Mouse (Mus musculus): Measurements from ENCODE around the gene Fbxo36. TPM values are rescaled to one million over a fixed set of nuclear protein-coding genes. Genes with fewer than 3 reads are reported as not detected.

The Fbxo36 gene
- total and polyA plus RNA-seq, 2 experiments from 2014 or later, result 8.3 to 12.8 TPM

DNA sequence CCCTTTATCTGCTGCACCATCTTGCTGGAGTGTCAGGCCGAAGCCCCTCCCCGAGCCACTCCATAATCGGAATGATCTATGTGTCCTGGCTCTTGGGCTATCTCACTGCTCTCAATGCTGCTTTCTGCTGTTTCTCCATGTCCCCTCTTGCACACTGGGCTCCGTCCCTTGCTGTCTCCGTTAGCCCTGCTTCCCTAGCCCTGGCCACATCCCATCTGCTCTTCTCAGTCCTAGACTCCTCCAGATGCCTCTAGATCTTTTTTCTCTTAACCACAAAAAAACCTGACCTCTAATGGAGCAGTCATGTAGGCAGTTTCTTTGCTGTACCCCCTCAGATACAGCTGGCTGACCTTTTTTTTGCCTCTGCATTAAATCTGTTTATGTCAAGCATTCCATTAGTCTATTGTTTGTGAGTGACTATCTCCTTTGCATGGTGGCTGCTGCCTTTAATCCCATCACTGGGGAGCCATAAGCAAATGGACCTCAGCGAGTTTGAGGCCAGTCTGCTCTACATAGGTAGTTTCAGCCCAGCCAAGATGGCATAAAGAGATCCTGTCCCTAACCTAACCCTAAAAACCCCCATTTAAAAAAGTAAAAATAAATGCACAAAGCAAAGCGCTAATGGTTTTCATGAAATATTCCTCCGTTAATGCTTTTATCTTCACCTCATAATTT lies 49.8 kb downstream of the Fbxo36 start:
- no peaks in the 10 kb centered on the region for H3K36me3 ChIP-seq (replicated peaks; ENCODE audit: control insufficient read depth, insufficient read depth, low read length)
- H3K27ac ChIP-seq (ENCODE audit: low read depth), result no peak overlapping the region
- H3K9me3 ChIP-seq (replicated peaks; ENCODE audit: control insufficient read depth, low read length), result no peaks in the 10 kb centered on the region
- 58% methylated on average over 8 of the region's 8 CpGs for WGBS
- no peaks in the 10 kb centered on the region for H3K27me3 ChIP-seq (ENCODE audit: control insufficient read depth, insufficient read depth, low read length)
- no peak for ATAC-seq (ENCODE audit: insufficient read depth, low read depth)
- no peaks in the 10 kb centered on the region for H3K4me1 ChIP-seq (ENCODE audit: control insufficient read depth, insufficient read depth)
- no peak overlapping the region for H3K9ac ChIP-seq (replicated peaks; ENCODE audit: low read depth, low read length)
- TF ChIP-seq CTCF (IDR thresholded peaks at IDR 0.05; ENCODE audit: low read depth), result no peak
- no peak for TF ChIP-seq EP300 (IDR thresholded peaks at IDR 0.05; ENCODE audit: low read depth)
- DNase-seq (ENCODE audit: low spot score), result no peak
- H3K4me2 ChIP-seq (ENCODE audit: low read depth, low read length), result no peak overlapping the region
- H3K4me3 ChIP-seq (ENCODE audit: low read depth, low read length), result no peak overlapping the region

- WGBS, result 44% methylated on average over 7 of the region's 7 CpGs
- Histone ChIP-seq H3K36me3 (replicated peaks; ENCODE audit: control insufficient read depth, insufficient read depth, low read length) (no peaks in the 10 kb centered on the region), H3K4me2 (ENCODE audit: low read depth, low read length) (no peak overlapping the region), H3K27ac (ENCODE audit: low read depth) (no peak overlapping the region), H3K27me3 (ENCODE audit: control insufficient read depth, insufficient read depth, low read length) (no peaks in the 10 kb centered on the region), H3K9me3 (replicated peaks; ENCODE audit: control insufficient read depth, low read length) (no peaks in the 10 kb centered on the region), H3K4me1 (ENCODE audit: control insufficient read depth, insufficient read depth) (no peaks in the 10 kb centered on the region), H3K4me3 (ENCODE audit: low read depth, low read length) (no peak overlapping the region), H3K9ac (replicated peaks; ENCODE audit: low read depth, low read length) (no peak overlapping the region)
- DNase-seq (ENCODE audit: low spot score) (no peak), ATAC-seq (ENCODE audit: insufficient read depth, low read depth) (no peak)
- TF ChIP-seq CTCF (IDR thresholded peaks at IDR 0.05; ENCODE audit: low read depth) (no peak), EP300 (IDR thresholded peaks at IDR 0.05; ENCODE audit: low read depth) (no peak)
Measured at GRCm38 (mm10) chr1:84890005-84890393, 50.4 kb downstream of the Fbxo36 start.

DNA sequence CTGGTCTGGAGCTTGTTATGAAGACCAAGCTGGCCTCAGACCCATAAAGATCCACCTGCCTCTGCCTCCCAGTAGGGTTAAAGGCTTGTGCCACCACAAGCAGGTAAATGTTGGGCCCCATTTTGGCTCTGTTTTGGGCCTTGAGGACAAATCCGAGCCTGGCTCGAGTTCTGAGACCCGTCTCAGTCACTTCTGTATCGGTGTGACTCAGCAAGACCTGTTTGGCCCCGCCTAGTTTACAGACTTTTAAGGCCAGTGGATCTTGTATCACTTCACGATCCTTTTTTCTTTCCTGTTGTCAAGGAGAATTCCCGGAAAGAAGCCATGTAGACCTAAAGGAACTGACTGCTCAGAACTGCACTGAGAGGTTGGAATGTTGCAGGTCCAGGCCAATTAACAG lies 50.9 kb downstream of the Fbxo36 start:
- ATAC-seq (ENCODE audit: insufficient read depth, low read depth) (no peak), DNase-seq (ENCODE audit: low spot score) (no peak)
- 74% methylated on average over 7 of the region's 7 CpGs for WGBS
- Histone ChIP-seq H3K27ac (ENCODE audit: low read depth) (no peak overlapping the region), H3K9ac (replicated peaks; ENCODE audit: low read depth, low read length) (no peak overlapping the region), H3K4me3 (ENCODE audit: low read depth, low read length) (no peak overlapping the region), H3K9me3 (replicated peaks; ENCODE audit: control insufficient read depth, low read length) (no peaks in the 10 kb centered on the region), H3K4me1 (ENCODE audit: control insufficient read depth, insufficient read depth) (no peaks in the 10 kb centered on the region), H3K27me3 (ENCODE audit: control insufficient read depth, insufficient read depth, low read length) (no peaks in the 10 kb centered on the region), H3K36me3 (replicated peaks; ENCODE audit: control insufficient read depth, insufficient read depth, low read length) (no peaks in the 10 kb centered on the region), H3K4me2 (ENCODE audit: low read depth, low read length) (no peak overlapping the region)
- no peak for TF ChIP-seq EP300 (IDR thresholded peaks at IDR 0.05; ENCODE audit: low read depth)
- no peak for TF ChIP-seq CTCF (IDR thresholded peaks at IDR 0.05; ENCODE audit: low read depth)

DNA sequence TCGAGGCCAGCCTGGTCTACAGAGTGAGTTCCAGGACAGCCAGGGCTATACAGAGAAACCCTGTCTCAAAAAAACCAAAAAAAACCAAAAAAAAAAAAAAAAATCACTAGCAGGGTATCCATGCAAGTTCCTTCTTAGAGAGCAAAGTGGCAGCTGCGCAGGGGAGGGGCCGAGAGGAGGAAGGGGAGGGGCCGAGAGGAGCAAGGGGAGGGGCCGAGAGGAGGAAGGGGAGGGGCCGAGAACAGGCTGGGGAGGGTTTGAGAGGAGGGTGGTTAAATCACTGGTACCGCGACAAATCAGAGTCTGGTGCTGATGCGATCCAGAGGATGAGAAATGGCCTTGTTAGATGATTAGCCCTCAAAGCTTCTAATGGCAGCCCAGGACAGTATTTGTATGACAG lies 52.1 kb downstream of the Fbxo36 start:
- WGBS, result 82% methylated on average over 9 of the region's 9 CpGs
- H3K4me1 ChIP-seq (ENCODE audit: control insufficient read depth, insufficient read depth), result no peaks in the 10 kb centered on the region
- H3K4me2 ChIP-seq (ENCODE audit: low read depth, low read length), result no peak overlapping the region
- H3K4me3 ChIP-seq (ENCODE audit: low read depth, low read length), result no peak overlapping the region
- TF ChIP-seq CTCF (IDR thresholded peaks at IDR 0.05; ENCODE audit: low read depth) (no peak), EP300 (IDR thresholded peaks at IDR 0.05; ENCODE audit: low read depth) (no peak)
- no peak overlapping the region for H3K9ac ChIP-seq (replicated peaks; ENCODE audit: low read depth, low read length)
- no peak overlapping the region for H3K27ac ChIP-seq (ENCODE audit: low read depth)
- no peaks in the 10 kb centered on the region for H3K9me3 ChIP-seq (replicated peaks; ENCODE audit: control insufficient read depth, low read length)
- no peaks in the 10 kb centered on the region for H3K27me3 ChIP-seq (ENCODE audit: control insufficient read depth, insufficient read depth, low read length)
- H3K36me3 ChIP-seq (replicated peaks; ENCODE audit: control insufficient read depth, insufficient read depth, low read length), result no peaks in the 10 kb centered on the region
- ATAC-seq (ENCODE audit: insufficient read depth, low read depth), result no peak
- DNase-seq (ENCODE audit: low spot score), result no peak

DNA sequence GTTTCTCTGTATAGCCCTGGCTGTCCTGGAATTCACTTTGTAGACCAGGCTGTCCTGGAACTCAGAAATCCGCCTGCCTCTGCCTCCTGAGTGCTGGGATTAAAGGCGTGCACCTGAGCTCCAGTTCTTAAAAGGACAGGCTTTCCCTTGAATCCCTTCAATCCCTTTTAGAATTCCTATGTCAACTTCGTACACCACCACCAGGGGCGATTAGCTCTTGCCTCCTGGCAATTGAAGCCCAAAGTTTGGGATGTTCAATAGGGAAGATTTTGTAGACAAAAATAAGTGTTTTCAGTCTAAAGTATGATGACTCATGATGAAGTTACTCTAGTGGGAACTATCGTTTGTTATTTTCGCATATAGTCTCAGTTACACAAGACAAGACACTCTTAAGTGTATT lies 57.7 kb downstream of the Fbxo36 start:
- no peaks in the 10 kb centered on the region for H3K27me3 ChIP-seq (ENCODE audit: control insufficient read depth, insufficient read depth, low read length)
- no peak overlapping the region for H3K9ac ChIP-seq (replicated peaks; ENCODE audit: low read depth, low read length)
- DNase-seq (ENCODE audit: low spot score), result no peak
- H3K4me3 ChIP-seq (ENCODE audit: low read depth, low read length), result no peak overlapping the region
- no peaks in the 10 kb centered on the region for H3K36me3 ChIP-seq (replicated peaks; ENCODE audit: control insufficient read depth, insufficient read depth, low read length)
- ATAC-seq (ENCODE audit: insufficient read depth, low read depth), result no peak
- TF ChIP-seq CTCF (IDR thresholded peaks at IDR 0.05; ENCODE audit: low read depth), result no peak
- H3K4me1 ChIP-seq (ENCODE audit: control insufficient read depth, insufficient read depth), result no peaks in the 10 kb centered on the region
- no peak overlapping the region for H3K4me2 ChIP-seq (ENCODE audit: low read depth, low read length)
- H3K9me3 ChIP-seq (replicated peaks; ENCODE audit: control insufficient read depth, low read length), result no peaks in the 10 kb centered on the region
- no peak overlapping the region for H3K27ac ChIP-seq (ENCODE audit: low read depth)
- WGBS, result 70% methylated on average over 6 of the region's 6 CpGs

GRCm38 (mm10) chr1:84899156-84899555 lies 59.5 kb downstream of the Fbxo36 start:
- no peaks in the 10 kb centered on the region for H3K4me1 ChIP-seq (ENCODE audit: control insufficient read depth, insufficient read depth)
- no peak overlapping the region for H3K9ac ChIP-seq (replicated peaks; ENCODE audit: low read depth, low read length)
- no peak overlapping the region for H3K27ac ChIP-seq (ENCODE audit: low read depth)
- no peak for ATAC-seq (ENCODE audit: insufficient read depth, low read depth)
- H3K4me3 ChIP-seq (ENCODE audit: low read depth, low read length), result no peak overlapping the region
- no peaks in the 10 kb centered on the region for H3K36me3 ChIP-seq (replicated peaks; ENCODE audit: control insufficient read depth, insufficient read depth, low read length)
- no peaks in the 10 kb centered on the region for H3K9me3 ChIP-seq (replicated peaks; ENCODE audit: control insufficient read depth, low read length)
- TF ChIP-seq CTCF (IDR thresholded peaks at IDR 0.05; ENCODE audit: low read depth), result no peak
- TF ChIP-seq EP300 (IDR thresholded peaks at IDR 0.05; ENCODE audit: low read depth), result no peak
- H3K27me3 ChIP-seq (ENCODE audit: control insufficient read depth, insufficient read depth, low read length), result no peaks in the 10 kb centered on the region
- 85% methylated on average over 6 of the region's 6 CpGs for WGBS
- DNase-seq (ENCODE audit: low spot score), result no peak
- no peak overlapping the region for H3K4me2 ChIP-seq (ENCODE audit: low read depth, low read length)
